Mouse (Mus musculus): ENCODE results near the gene Gm20708. TPM values are rescaled to one million over a fixed set of nuclear protein-coding genes. Genes with fewer than 3 reads are reported as not detected.
"Not testable (repeated sequence)": the region's sequence is repeated elsewhere in the genome, so short reads cannot be mapped to it uniquely, and the experiment has no call there.

Gm20708 gene
- total RNA-seq, 2 experiments from 2014 or later = 0.98 to 2.3 TPM

DNA sequence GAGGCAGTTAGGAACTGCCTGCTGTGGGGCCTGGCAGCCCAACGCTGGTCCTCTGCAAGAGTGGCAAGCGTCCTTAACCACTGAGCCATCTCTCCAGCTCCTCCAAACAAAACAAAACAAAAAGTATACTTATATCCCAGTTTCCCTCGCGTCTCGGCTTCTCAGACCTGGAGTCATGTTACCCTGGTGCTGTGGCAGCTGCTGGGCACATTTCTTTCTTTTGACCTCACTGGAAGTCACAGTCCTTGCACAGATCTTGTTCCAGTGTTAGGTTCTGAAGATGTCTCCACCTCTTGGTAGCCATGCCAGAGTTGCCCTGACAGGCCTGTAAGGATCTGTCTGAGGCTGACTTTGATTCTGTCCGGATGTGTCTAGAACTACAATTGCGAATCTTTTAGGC is 7.8 kb upstream of the Gm20708 start:
- intact Hi-C loops (cut with DNase I) = no loop called here

DNA sequence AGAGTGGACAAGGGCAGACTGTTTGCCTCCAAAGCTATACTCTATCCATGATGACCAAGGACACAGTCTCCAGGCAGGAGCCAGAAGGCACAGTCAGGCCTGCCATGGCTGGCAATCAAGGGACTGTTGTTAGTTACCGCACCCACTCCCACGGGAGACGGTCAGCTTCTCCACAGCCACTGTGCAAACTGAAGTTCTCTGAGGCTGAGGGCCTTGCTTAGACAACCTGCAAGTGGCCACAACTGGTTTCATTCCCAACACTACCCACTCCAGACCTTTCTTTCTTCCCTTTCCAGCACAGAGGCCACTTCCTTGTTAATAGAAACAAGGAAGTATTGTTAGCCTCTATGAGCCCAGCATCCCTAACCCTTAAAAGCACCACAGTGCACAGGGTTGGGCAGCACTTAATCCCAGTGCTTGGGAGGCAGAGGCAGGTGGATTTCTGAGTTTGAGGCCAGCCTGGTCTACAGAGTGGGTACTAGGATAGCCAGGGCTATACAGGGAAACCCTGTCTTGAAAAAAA is 6.2 kb upstream of the Gm20708 start:
- intact Hi-C loops (cut with DNase I) = no loop called here
- no peak for DNase-seq

More for the DNA sequence above, 7.8 kb upstream of the Gm20708 start:
- no peak for DNase-seq

DNA sequence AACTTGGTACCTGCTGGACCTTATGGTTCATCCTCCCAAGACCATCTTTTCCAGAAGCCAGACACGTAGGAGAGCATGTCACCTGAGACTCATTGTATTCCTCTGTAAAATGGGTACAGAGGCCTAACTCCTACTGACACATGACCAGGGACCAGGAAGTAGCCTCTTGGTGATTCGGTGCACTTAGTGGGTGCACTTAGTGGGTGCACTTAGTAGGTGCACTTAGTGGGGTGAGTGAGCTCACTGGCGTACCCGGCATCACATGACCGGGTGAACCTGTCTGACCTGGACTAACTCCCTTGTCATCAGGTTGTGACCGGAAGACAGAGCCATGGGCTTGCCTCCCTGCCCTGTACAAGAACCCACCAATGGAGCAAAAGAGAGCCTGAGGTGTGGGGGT is 2.7 kb upstream of the Gm20708 start:
- no peak for DNase-seq
- intact Hi-C loops (cut with DNase I) = no loop called here

DNA sequence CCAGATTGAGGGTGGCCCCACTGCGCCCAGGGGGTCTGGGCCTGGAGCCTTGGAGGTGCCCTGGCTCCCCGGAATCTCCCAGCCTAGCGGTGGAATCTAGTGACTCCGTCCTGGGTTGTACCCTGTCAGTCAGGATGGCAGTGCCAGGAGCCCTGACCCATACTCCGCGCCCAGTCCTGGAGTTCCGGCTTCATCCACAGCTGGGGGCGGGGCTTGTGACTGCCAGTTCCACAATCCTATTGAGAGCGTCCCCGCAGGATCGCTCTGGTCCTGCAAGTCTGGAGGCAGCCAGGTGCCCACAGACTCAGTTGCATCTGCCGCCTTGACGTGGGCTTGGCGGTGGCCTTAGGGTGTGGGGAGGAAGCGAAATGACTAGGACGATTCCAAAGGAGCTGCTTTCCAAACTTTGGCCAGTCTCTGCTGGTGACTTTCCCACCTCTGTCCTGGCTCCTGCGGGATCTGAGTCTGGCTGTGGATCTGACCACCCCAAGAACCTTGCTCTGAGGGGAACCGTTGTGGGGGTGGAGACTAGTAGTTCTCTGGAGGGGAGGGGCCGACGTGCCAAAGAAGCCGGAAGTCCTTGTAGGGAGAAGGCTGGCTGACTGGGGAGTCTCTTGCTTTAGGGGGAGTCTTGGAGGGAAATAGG is 1.1 kb downstream of the Gm20708 start:
- DNase-seq = peak; percentile 85 to 91
- intact Hi-C loops (cut with DNase I) = loop anchor here (5.0 kb wide), 1 partner anchor 153 kb away; no protein-coding TSS in a partner anchor

DNA sequence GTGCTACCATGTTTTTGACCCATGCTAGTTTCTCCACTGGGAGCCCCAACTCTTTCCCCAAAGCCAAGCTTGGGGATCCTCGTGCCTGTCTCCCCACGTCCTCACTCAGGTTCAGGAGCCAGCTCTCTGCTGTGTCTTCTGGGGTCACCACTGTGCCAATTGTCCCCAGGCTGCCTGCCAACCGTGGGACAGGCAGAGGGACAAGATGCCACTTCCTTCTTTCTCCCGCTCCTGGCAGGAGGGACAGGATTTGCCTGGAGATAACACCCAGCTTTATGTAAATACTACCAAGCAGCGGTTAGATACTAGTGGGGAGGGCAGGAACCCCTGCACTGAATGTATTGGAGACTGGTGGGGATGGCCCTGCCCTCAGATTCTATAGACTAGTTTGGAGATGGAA is 4.4 kb downstream of the Gm20708 start:
- intact Hi-C loops (cut with DNase I) = loop anchor here (5.0 kb wide), 1 partner anchor 157 kb away; no protein-coding TSS in a partner anchor
- DNase-seq = no peak

DNA sequence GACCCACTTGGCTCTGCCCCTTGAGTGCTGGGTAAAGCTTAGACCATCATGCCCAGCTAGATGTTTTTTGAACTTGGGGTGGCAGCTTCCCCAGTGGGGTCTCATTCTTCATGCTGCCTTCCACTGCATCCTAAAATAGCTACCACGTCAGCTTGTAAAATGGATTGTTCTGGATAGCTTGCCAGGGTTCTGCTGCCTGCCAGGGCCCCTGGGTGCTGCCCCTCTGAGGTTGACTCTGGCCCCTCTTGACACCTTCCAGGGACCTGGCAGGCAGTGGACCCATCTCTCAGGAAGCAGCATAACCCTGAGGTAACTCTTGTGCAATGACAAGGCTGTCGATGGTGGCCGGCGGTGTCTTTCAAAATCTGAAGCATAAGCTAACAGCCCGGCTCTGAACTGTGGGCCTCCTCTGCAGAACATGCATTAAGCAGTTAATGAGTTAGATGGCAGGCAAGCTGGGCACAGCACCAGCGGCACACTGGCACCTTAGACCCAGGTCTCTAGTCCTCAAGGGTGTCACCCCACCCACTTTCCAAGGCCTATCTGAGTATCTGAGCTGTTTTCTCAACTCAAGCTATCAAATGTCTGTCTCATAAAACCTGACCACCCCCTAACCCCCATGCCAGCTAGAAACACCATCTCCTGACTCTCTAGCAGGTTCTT is 5.4 kb downstream of the Gm20708 start:
- no peak for DNase-seq
- intact Hi-C loops (cut with DNase I) = loop anchor here (5.0 kb wide), 1 partner anchor 158 kb away; no protein-coding TSS in a partner anchor

DNA sequence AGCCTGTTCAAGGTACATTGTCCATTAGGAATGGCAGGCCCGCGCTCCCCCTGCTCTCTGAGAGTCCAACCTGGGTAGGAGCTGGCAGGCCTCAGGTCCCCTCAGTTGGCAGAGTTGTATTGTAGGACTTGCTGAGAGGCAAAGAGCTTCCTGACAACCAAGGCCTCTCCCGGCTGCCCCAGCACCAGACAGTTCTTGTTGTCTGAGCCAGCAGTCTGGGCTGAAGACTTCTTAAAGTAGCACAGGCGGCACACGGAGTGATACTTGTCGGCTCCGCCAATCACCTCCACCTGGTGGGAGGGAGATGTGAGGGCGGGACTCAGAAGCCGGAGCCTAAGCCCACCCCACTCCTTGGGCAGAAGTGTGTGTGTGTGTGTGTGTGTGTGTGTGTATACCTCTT is 6.4 kb downstream of the Gm20708 start:
- DNase-seq = not testable (repeated sequence)

DNA sequence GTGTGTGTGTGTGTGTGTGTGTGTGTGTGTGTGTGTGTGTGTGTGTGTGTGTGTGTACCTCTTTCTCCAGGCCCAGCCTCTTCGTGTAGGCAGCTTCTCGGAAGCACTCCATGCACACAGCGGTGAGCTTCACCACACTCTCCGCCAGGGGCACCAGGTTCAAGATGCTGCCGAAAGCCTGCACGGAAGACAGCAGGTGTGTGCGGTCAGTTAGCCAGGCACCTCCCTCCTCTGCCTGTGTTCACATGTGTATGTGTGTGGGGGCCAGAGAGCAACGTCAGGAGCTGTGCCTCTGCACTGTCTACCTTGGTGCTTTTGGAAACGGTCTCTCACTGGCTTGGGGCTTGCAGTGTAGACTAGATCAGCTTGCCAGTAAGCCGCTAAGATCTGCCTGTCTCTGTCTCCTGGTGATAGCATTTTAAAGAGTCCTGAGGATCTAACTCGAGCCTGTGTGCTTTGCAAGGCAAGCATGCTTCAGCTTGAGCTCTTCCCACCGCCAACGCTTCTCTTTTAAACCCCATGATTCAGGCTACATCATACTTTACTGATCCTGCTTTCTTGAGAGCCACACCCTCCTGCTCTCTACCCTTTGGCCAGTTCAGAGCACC is 7.0 kb downstream of the Gm20708 start:
- no peak for DNase-seq
- intact Hi-C loops (cut with DNase I) = no loop called here

More for the DNA sequence above, 6.4 kb downstream of the Gm20708 start:
- intact Hi-C loops (cut with DNase I) = not testable (repeated sequence)

DNA sequence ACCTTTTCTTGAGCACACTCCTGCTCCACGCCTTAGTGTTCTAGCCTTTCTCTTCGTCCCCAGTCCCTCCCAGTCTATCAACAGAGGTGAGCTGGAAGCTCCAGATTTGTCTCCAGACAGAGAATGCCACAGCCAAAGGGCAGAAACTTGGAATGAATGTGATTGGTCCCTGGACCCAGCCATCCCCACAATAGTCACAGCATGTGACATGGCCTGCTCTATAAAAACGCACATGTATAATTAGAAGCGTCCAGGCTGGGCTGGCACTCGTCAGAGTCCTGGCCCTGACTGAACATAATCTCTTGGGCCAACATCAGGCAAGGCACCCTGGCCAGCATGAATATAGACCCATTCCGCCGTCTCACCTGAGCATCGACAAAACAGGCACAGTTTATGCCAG is 9.6 kb downstream of the Gm20708 start:
- intact Hi-C loops (cut with DNase I) = no loop called here
- DNase-seq = peak; percentile 50 to 65

DNA sequence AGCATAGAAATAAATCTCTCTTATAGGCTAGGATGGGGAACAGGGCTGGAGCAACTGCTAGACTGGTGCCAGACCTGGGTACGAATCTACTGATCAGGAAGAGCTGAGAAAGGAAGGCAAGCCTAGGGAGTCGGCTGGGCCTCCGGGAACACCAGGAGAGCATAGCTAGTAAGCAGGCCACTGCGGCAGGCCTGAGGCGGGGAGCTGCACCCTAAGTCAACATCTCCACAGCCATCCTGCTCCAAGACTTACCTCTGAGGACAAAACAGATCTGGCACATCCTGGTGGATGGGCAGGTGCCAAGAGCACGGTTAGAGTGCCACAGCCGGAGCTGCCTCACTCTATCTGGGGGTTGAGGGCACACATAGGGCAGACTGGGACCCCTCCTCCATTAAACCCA is 10.7 kb downstream of the Gm20708 start:
- intact Hi-C loops (cut with DNase I) = no loop called here
- DNase-seq = no peak

DNA sequence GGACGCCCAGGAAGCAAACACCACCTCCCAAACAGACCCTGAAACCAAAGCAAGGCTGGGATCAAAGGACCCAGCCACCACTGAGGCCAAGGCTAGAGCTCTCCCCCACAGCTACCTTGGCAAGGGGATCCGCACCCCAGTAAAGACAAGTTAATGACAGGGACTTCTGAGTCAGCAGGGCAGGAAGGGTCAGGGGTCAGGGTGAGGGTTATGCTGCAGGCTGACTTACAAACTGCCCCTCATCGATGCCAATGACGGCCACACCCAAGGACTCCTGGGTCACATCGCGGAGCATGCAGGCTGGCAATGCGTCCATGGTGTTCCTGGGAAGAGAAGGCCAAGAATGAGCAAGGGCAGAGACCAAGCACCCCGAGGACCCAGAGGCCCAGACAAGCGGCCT is 12.4 kb downstream of the Gm20708 start:
- intact Hi-C loops (cut with DNase I) = no loop called here
- no peak for DNase-seq

DNA sequence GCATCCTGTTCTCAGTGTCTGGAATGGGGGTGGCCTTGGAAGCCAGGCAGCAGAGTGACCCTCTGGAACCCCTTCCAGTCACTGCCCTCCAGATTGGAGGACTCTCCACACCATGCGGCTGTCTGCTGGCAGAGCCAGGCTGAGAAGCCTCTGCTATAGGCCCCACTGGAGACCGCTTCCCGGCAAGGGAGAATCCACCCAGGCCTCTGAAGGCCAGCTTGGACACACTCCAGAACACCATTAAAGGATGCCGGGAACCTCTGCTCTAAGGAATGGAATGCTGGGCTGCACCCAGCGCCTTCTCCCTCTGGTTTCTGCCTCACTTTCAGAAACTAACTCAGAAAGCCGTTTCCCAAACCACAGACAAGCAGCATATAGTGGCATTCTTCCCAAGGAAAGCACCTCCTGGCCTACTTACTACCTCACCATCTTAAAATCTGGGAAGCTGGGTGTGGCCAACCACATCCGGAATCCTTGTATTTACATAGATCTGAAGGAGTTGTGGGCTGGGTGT is 13.3 kb downstream of the Gm20708 start:
- intact Hi-C loops (cut with DNase I) = no loop called here
- DNase-seq = peak; percentile 56 to 65

DNA sequence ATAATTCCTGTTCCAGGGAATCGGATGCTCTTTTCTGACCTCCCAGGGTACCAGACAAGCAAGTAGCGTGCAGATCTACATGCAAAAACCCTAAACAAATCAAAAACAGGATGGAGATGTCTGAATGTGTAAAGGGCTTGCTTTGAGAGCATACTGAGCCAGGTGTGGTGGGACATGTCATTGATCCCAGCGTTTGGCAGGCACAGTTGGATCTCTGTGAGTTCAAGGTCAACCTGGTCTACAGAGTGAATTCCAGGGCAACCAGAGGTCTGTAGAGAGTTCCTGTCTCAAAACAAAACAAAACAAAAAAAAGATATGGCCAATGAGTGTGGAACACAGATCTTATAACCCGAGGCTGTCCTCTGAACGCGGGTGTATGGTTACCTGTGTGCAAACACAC is 13.9 kb downstream of the Gm20708 start:
- intact Hi-C loops (cut with DNase I) = no loop called here
- no peak for DNase-seq

DNA sequence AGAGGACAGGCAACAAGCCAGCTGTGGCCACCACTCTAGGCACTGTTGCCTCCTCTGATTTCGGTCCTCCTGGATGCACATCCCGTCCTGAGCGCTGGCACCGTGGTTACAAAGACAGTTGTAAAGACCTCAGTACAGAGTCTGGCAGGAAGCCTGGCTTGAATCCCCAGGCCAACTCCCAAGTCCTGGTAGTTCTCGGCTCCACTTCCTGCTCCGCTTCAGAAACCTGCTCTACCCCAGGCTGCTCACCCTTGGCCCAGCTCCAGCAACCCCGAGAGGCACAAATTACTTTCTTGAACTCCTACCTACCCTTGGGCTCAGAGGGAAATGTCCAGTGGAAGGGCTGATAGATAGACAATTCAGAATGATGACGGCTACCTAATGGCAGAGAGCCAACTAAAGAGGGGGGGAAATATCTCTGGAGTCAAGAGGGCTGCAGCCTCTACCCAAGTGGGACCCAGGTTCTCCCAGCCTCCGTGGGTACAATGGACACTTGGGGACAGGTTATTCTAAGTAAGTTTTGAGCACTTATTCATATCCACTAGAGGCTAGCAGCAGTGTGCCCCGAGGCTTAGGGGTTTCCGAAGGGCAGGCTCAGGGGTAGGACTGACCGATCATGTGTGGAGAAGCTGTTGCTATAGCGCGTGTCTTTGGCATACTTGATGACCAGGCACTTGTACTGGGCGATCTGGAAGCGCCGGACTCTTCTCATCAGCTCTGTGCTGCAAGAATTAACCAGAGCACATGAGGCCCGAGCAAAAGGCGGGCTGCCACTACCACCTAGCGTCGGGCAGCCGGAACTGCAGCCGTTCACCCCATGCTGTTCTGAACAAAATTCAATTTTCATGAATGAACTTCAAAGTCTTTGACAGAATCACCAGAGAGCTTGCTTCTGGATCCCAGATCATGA is 14.8 kb downstream of the Gm20708 start:
- DNase-seq = peak; percentile 85 to 87
- intact Hi-C loops (cut with DNase I) = loop anchor here (1.0 to 2.0 kb wide), 3 partner anchors 34 to 438 kb away; no protein-coding TSS in a partner anchor

DNA sequence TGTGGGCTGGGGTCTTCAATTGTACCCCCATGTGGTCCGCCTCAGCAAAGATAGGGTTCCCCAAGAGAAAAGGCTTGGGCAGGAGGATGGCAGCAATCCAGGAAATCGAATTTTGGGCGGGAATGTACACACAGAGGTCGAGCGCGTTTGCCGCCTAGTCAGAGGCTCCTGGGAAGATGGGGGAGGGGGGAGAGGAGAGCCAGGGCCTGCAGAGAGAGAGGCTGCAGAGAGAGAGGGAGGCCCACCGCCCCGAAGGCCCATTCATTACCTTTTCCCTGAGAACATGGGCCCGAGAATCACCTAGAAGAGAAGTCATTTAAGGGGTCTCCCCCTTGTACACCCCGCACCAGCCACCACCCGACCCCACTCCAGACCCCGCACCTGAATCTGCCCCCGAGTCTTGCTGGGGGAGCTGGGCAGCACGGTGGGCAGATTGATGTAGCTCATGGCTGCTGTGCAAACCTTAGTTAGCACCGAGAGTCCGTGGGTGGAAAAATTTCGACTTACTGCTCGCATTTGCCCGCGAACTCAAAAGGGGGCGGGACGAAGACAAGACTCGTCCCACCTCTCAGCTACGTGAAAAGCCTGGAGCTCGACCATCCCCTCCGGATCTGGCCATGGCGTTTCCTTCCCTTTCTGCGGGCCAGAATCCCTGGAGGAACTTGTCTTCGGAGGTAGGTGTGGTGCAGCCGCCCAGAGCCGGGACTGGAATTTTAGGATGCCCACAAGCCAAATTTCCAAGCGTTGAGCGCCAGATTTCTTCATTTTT is 16.0 kb downstream of the Gm20708 start, which contains the start of the genes Afmid and Tk1:
Afmid (plus strand) TSS at position 592 of the 769 bp plus-strand sequence.
Tk1 (minus strand) TSS at position 760 of the 769 bp plus-strand sequence.
- intact Hi-C loops (cut with DNase I) = loop anchor here (2.0 kb wide), 1 partner anchor 439 kb away; no protein-coding TSS in a partner anchor

DNA sequence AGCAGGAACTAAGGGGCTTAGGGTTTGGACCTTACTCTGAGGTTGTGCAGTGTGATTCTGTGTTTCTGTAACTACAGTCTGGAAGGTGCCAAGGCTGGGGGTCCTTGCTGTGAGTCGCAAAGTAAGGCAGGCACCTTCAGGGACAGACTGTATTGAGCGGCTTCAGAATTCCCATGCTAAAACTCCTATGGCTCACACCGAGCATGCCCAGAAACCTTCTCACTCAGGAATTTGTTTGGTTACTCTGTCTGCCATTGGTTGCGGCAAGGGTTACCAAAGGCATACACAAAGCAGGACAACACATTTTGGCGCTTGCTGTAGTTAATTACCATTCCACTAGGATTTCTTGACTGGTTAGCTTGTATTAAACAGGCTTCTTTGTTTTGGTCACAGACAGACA is 16.7 kb downstream of the Gm20708 start:
- intact Hi-C loops (cut with DNase I) = no loop called here
- DNase-seq = no peak

More for the DNA sequence above, 16.0 kb downstream of the Gm20708 start, which contains the start of the genes Afmid and Tk1:
- DNase-seq = peak; percentile 70 to 77

DNA sequence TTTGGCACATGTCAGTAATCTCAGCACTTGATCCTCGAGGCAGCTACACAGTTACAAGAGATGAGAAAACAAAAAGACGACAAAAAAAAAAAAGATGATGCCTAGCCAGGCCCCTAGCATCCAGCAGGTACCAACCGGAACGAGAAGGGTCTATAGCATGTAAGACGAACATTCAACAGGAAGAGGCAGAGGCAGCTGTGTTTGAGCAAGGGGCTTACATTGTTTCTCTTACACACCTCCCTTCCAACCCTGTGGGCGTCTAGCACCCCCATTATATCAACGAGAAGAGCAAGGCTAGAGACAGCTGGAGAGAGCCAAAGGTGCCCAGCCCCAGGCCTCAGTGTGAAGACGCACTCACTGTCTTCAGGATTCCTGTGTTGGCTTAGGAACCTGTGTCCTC is 17.4 kb downstream of the Gm20708 start:
- intact Hi-C loops (cut with DNase I) = no loop called here
- DNase-seq = no peak

DNA sequence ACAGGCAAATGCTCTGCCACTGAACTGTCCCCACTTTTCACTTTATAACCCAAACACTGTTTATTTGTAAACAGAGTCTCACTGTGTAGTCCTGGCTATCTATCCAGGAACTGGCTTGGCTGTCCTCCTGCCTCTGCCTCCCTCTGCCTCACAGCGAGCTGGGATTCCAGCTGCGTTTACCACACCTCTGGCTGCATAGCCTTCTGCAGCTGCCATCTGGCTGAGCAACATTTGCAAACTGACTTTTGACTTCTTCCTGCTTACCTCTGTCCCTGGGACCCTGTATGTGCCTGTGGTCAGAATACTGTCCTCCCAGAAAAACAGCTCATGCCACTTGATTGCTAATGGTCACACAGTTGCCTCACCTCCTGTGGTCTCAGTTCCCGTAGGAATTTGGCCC is 17.9 kb downstream of the Gm20708 start:
- intact Hi-C loops (cut with DNase I) = no loop called here
- DNase-seq = no peak
